Mouse (Mus musculus): ENCODE measurements around the gene Avp. TPM values are rescaled to one million over a fixed set of nuclear protein-coding genes. Genes with fewer than 3 reads are reported as not detected.
A peak's percentile ranks its signal among the peaks of the same experiment; 100 is the strongest.
"Not testable (repeated sequence)": the region's sequence is repeated elsewhere in the genome, so short reads cannot be mapped to it uniquely, and the experiment has no call there.

Avp gene
- polyA plus RNA-seq, 1 experiment, result not detected

GRCm38 (mm10) chr2:130576564-130576963 lies 5.8 kb downstream of the Avp start:
- not testable (repeated sequence) for DNase-seq (ENCODE audit: low read depth, low spot score)
- WGBS, result 6% methylated on average over 32 of the region's 32 CpGs

DNA sequence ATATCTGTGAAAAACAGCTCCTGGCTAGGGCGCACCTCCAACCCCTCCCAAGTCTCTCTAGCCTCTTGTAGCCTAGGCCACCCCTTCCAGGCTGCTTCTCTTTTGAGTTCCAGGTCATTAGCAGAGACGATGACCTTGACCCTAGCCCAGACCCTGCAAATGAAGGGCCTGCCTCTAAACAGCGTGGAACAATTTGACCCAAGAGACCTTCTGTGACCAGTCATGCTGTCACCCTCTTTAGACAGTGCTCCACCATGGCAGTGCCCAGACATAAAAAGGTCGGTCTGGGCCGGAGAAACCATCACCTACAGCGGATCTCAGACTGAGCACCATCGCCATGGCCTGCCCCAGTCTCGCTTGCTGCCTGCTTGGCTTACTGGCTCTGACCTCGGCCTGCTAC lies 6.5 kb downstream of the Avp start, which contains the start of gene Oxt:
Oxt (plus strand) TSS at position 301 of the 400 bp plus-strand sequence.
- WGBS, result 78% methylated on average over 9 of the region's 9 CpGs
- no peak for DNase-seq (ENCODE audit: low read depth, low spot score)

GRCm38 (mm10) chr2:130574960-130575359 lies 7.4 kb downstream of the Avp start:
- no peak for DNase-seq (ENCODE audit: low read depth, low spot score)

GRCm38 (mm10) chr2:130569926-130570325 lies 12.4 kb downstream of the Avp start:
- DNase-seq (ENCODE audit: low read depth, low spot score), result no peak

More at GRCm38 (mm10) chr2:130574960-130575359, 7.4 kb downstream of the Avp start:
- 88% methylated on average over 5 of the region's 5 CpGs for WGBS

DNA sequence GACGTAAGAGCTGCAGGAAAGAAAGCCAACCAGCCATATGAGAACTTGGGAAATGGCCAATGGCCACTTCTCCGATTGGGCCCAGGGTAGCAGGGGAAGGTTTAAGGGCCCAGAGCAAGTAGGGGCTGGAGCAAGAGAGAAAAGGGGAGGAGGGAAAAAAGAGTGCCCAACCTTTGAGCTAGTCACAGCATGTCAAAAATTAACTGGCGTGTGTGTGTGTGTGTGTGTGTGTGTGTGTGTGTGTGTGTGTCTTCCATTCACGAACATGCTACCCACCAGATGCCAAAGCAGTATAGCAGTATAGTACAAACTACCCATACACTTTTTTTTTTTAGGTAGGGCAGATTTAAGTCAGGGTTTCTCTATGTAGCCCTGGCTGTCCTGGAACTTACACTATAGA lies 13.4 kb downstream of the Avp start:
- DNase-seq (ENCODE audit: low read depth, low spot score), result no peak
- WGBS, result 73% methylated on average over 4 of the region's 4 CpGs

DNA sequence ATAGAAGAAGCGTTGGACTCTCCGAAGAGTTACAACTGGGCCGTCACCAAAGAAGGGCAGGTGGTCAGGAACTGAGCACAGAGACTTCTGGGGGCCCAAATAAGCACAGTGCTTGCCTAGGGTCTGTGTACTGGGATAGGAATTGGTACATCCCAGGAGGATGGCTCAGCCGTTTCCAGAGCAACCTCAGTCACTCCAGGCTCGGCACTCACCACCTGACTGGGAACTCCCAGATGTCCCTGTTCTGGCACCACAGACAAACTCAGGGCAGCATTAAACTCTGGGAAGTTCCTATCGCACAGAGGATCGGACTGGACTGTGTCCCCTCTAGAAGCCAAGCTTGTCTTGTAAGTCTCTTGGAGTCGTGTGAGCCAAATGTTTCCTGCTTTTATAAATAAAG lies 17.4 kb downstream of the Avp start:
- 82% methylated on average over 8 of the region's 8 CpGs for WGBS
- no peak for DNase-seq (ENCODE audit: low read depth, low spot score)

- DNase-seq (ENCODE audit: low read depth, low spot score), result no peak
- WGBS, result 1% methylated on average over 23 of the region's 23 CpGs
Measured at GRCm38 (mm10) chr2:130564063-130564462, 18.3 kb downstream of the Avp start.

DNA sequence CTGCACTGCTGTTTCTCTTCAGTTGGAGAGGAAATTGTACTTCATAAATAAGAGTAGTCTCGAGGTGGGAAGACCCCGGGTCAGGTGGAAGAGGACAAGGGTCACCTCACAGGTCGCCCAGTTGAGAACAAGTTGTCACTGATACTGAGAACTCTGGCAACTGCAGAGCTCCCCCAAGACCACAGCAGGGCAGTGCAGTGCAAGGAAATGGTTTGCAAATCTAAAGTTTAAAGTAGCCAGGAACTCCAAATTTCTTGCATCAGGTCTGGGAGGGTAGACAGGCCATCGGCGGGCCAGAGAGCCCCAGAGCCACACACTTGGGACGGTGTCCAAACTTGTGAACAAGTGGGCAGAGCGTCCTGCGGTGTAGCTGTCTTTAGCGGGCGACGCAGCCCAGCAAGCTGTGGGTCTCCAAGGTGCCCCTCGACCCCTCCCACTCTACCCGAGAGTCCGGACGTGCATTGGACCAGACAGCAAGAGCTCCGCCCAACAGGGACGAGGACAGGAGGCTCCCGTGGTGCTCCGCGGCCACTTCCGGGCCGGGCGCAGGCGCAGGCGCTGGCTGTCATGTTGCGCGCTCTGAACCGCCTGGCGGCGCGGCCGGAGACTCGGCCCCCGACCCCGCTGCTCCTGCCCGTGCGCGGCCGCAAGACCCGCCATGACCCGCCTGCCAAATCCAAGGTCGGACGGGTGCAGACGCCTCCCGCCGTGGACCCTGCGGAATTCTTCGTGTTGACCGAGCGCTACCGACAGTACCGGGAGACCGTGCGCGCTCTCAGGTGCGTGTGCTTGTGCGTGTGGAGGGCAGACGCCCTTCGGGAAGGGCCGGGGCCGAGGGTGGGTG lies 18.9 kb downstream of the Avp start, which contains the start of gene Mrps26:
Mrps26 (plus strand) TSS at position 531 of the 844 bp plus-strand sequence.
- DNase-seq (ENCODE audit: low read depth, low spot score), result peak; percentile 72
- 1% methylated on average over 61 of the region's 61 CpGs for WGBS

GRCm38 (mm10) chr2:130558015-130558414 lies 24.3 kb downstream of the Avp start:
- no peak for DNase-seq (ENCODE audit: low read depth, low spot score)
- WGBS, result 84% methylated on average over 2 of the region's 2 CpGs

DNA sequence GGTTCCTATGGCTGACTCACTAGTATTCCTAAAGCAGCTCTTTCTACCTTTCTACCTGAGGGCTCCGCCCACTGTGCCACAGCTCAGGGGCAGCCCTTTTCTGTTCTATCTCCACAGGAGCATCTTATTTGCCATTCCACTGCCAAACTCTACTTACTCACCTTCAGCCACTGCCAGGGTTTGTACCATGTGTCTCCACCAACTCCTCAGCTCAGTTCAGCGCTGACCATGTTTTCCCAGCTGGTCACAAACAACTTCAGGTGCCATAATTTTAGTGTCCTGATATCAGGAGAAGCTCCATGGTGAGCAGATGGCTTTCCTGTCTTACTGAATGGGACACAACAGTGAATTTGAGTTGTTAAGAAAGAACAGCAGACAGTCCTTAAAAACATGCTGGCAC lies 24.9 kb downstream of the Avp start:
- DNase-seq (ENCODE audit: low read depth, low spot score), result no peak
- WGBS, result 100% methylated on average over 2 of the region's 2 CpGs

- no peak for DNase-seq (ENCODE audit: low read depth, low spot score)
- 63% methylated on average over 1 of the region's 1 CpGs for WGBS
Measured at GRCm38 (mm10) chr2:130556292-130556691, 26.1 kb downstream of the Avp start.

DNA sequence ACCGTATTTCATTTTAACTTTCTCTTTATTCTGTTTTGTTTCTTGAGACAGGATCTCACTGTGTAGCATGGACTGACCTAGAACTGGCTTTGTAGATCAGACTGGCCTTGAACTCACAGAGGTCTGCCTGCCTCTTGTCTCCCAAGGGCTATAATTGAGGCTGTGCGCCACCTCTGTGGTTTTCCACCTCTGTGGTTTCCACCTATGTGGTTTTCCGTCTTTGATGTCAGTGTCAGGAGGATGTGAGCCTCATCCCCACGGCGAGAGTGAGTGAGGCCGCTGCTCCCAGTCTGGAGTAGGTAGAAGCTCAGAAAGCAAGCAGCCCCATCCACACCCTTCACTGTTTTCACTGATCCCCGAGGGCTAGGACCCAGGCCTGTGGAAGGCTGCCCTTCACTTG lies 27.5 kb downstream of the Avp start:
- WGBS, result 81% methylated on average over 7 of the region's 7 CpGs
- no peak for DNase-seq (ENCODE audit: low read depth, low spot score)

GRCm38 (mm10) chr2:130546957-130547356 lies 35.4 kb downstream of the Avp start:
- WGBS, result 86% methylated on average over 8 of the region's 8 CpGs
- no peak for DNase-seq (ENCODE audit: low read depth, low spot score)

GRCm38 (mm10) chr2:130540266-130540665 lies 42.1 kb downstream of the Avp start:
- 89% methylated on average over 9 of the region's 9 CpGs for WGBS
- DNase-seq (ENCODE audit: low read depth, low spot score), result no peak

- 90% methylated on average over 8 of the region's 8 CpGs for WGBS
Measured at GRCm38 (mm10) chr2:130538876-130539546, 43.3 kb downstream of the Avp start.

GRCm38 (mm10) chr2:130536890-130537289 lies 45.5 kb downstream of the Avp start:
- 48% methylated on average over 3 of the region's 3 CpGs for WGBS
- no peak for DNase-seq (ENCODE audit: low read depth, low spot score)

More at GRCm38 (mm10) chr2:130538876-130539546, 43.3 kb downstream of the Avp start:
- DNase-seq (ENCODE audit: low read depth, low spot score), result no peak

DNA sequence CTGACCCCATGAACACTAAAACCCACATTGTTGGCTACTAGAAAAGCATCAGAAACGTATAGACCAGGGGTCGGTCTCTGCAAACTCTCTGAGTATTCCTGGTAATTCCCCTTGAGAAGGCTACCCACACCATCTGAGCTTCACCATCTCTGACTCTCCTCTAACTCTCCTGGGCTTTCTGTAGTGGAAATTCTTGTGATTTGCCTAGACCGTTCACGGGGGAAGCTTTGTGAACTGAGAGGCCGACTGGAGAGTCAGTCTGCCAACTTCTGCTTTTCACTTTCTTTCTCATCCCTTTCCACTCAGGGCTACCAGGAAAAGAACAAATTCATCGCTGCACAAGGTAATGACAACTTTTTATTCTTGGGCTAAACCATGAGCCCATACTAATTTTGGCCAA lies 47.3 kb downstream of the Avp start:
- no peak for DNase-seq (ENCODE audit: low read depth, low spot score)
- WGBS, result 92% methylated on average over 6 of the region's 6 CpGs

- 57% methylated on average over 2 of the region's 2 CpGs for WGBS
- no peak for DNase-seq (ENCODE audit: low read depth, low spot score)
Measured at GRCm38 (mm10) chr2:130532201-130532600, 50.2 kb downstream of the Avp start.
